Mouse (Mus musculus) megakaryocyte, embryonic 14.5 days (primary cell): ENCODE measurements at regions not wholly inside any gene's neighbourhood (a gene's known extent, or its start where the extent isn't known, plus 50 kb on each side); places are given as distances from the start of the nearest gene placed in this dataset.

Experiments
- FLI1 ChIP-seq: IDR thresholded peaks from 2 replicates; pipeline ENCODE4 v1.6.1; 2012; ENCODE audit warnings: low read length, inconsistent platforms, mixed read lengths
- GATA1 ChIP-seq: IDR thresholded peaks from 3 replicates; pipeline ENCODE4 v1.6.1; 2012; ENCODE audit warnings: mixed read lengths, low read length, inconsistent platforms, borderline replicate concordance

- TF ChIP-seq GATA1 (no peak), FLI1 (no peak)
Measured at GRCm38 (mm10) chr5:101172782-101173181, 327.3 kb downstream of the Gpat3 start.
